Mouse (Mus musculus): ENCODE data around the gene Filip1.

GRCm38 (mm10) chr9:79937570-79937969 lies 75.1 kb downstream of the Filip1 start:
- no peak for TF ChIP-seq CTCF (IDR thresholded peaks at IDR 0.05)
- no peak for TF ChIP-seq EP300 (IDR thresholded peaks at IDR 0.05)
